Mouse (Mus musculus) urinary bladder, postnatal 14 days (tissue): ENCODE results near the gene Dguok.

Experiments used
- DNase-seq: peaks from one replicate; pipeline ENCODE4 v3.0.0; 2021; ENCODE audit warnings: low spot score

Dguok gene

DNA sequence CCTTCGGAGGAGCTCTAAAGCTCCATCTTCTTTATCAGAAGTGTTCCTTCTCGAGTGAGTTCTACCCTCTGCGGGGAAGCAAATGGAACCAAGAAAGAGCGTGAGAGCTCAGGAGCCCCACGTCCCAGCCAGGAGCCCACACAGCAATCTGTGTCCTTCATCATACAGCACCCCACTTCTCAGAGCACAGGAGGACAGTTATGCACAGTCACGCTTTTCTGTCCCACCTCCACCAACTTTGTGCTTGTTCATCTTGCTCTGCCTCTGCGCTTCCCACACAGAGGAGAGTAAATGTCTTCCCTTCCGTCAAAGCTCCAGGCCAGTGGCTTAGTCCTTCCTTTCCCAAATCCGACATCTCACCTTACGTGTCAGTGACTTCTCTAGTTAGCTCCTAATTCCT is 7.7 kb downstream of the Dguok start:
- DNase-seq: no peak

DNA sequence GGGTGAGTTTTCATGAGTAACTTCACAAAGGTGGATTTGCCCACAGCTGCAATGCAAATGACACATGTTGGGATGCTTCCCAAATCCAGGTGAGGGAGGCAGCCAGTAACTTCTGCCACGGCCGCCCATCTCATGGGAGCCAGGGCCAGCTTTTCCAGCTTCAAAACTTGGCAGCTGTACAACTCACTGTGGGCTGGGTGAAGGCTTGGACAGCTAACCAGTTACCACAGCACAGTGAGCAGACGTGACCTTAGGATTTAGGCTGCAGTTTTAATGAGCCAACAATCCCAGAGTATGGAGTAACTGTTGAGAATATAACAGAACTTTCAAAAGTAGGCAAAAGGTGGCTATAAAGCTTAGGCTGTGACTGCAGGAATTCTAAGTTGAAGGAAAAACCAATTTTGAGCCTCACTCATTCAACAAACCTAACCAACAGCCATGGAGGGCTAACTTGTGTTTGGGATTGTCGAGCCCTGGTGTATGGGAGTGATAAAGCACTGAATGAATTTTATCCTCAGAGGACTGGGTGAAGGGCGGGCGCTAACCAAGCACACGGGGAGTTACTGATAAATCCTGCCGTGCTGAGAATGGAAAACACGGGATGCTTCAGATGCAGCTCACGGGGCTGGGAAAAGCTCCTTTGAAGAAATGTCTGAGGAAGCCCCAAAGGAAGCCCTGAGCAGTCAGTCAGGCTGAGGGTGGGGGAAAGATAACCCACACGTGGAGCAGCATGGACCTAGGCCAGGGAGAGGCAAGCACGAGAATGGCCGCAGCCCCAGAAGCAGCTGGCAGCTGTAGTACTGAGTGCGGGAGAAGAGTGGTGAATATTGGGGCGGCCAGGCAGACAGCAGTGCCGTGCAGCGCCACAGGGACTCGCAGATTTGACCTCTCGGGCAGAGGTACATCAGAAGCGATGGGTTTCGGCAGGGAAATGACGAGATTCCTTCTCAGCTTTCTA is 9.7 kb downstream of the Dguok start:
- DNase-seq: no peak

DNA sequence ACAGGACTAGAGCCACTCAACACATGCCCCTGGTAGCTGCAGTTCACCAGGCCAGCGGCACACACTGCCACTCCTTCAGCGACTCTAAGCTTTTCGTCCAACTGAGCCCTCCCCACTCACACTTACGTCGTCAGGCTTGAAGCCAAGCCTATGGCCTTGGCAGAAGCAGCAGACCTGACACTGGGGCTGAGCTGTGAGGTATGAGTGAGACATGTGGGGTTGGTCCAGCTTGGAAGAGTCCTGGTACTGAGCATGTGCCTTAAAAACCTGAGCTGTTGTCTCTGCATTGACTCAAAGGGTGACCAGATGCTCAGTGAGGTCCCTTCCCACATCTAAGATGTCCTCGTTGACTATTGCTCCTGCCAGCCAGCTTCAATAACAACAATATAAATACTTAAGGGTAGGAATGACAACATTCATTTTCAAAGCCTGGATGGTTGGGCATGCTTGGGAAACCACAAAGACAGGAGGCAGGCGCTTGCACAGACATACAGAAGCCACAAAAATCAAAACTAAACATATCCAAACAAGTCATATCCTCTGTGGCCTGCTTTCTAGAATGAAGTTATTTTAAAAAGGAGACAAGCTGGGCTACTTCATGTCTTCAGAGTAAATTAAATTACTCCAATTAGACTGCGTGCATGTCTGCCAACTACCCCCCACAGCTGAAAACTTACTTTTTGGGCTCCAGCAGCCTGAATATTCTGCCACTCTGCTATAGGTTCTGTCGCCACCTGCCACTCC is 10.6 kb downstream of the Dguok start:
- DNase-seq: no peak

DNA sequence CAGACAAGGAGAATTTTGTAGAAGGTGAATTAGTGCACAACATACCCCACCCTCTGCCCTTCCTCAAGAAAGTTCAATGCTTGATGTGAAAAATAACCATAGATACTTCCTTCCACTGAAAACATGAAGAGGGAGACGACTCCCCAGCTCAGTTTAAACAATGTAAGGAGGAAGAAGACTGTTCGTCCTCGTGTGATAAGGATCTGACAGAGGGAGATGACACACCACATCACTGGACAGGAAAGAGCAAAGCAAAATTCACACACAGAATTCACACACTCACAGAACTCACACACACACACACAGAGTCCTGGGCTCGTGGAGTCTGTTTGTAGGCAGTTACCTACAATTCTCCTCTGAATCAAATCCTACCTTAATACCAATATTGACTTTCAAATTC is 16.1 kb downstream of the Dguok start:
- DNase-seq: no peak

DNA sequence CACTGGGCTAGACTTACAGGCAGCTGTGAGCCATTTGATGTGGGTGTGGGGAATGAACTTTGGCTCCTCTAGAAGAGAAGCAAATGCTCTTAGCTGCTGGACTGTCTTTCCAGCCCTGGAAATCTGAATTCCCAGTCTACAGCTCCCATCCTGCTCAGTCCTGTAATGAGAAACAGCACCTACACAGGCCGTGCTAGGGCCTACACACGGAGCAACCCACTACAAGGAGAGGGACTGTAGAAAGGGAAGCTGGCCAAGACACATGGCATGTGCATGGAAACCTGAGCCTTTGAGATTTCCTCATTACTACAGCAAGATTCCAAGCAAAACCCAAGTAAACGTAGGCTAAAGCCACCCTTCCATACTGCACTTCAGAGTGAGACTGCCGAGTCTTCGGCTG is 18.6 kb downstream of the Dguok start:
- no peak for DNase-seq

DNA sequence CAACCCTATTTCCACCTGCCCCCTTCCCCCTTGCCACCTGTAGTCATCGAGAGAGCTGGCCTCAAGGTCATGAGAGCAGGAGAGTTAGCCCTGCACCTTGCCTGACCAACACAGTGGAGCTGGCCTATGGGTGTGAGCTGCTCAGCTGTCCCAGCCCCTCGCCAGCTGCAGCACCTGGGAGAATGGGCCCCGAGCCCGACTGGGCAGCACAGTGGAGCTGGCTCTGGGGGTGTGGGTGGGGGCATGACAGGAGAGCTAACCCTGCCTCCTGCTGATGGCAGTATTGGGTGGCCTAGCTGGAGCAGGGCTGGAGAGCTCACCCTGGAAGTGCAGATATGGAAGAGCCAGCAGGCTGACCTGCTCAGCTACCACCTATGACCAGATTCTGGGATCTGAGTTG is 19.5 kb downstream of the Dguok start:
- no peak for DNase-seq

DNA sequence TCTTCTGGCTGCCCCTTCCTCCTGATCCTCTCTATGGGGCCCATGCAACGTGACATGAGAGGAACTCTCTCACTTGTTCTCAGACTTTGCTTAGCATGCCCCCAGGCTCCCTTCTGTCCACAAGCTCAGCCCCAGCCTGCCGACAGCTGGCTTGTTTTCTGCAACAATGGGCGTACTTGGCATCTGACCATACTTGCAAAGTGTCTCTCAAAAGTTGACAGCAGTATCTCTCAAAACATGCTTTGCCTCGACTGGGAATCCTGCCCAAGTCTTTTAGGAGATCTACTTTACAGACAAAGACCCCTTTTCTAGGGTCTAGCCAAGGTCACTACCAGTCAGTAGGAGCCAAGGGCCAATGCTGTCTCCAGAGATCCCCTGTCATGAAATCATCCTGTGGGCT is 20.9 kb downstream of the Dguok start:
- no peak for DNase-seq

DNA sequence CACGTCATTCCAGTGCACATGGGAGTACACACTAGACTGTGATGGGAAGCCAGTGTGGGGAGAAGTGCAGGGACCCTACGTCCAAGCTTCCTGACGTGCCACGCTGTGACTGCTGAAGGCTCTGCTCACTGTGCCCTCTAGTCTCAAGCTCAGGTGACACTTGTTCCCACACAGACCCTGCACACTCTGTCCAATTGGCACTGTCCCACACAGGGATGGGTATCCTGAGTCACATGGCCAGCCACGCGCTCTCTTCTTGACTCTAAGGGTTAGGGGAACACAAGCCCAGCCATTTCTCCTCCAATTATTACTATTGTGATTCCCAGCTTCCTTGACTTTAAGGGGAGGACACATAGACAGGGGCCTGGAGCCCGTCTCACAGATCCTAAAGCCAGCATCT is 23.0 kb downstream of the Dguok start:
- DNase-seq: no peak

DNA sequence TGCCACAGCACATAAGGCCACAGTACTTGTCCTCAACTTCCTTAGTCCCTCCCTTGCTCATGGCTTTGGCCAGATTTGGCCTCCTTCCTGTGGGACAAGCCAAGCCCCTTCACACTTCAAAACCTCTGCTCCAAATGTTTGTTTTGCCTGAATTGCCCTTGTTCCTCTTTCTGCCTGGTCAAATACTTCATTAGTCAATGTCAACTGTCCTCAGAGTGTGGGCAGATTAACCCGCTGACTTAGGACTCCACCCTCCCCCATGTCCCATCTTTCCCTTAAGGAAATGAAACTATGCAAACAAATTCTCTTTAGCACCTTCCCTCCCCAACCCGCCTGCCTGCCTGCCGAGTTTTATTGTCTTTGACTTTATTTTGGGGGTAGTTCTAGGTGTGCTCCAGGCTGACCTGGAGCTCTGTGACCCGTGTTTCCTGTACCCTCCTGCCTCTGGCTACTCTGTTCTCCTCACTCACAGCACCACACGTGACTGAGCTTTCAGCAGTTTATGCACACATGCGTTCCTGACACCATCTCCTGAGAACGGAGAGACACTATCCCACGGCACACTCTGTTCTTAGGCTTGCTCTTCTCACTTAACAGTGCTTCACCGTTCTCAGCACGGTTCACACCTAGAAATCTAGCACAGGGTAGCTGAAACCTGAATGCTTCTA is 24.2 kb downstream of the Dguok start:
- DNase-seq: no peak

DNA sequence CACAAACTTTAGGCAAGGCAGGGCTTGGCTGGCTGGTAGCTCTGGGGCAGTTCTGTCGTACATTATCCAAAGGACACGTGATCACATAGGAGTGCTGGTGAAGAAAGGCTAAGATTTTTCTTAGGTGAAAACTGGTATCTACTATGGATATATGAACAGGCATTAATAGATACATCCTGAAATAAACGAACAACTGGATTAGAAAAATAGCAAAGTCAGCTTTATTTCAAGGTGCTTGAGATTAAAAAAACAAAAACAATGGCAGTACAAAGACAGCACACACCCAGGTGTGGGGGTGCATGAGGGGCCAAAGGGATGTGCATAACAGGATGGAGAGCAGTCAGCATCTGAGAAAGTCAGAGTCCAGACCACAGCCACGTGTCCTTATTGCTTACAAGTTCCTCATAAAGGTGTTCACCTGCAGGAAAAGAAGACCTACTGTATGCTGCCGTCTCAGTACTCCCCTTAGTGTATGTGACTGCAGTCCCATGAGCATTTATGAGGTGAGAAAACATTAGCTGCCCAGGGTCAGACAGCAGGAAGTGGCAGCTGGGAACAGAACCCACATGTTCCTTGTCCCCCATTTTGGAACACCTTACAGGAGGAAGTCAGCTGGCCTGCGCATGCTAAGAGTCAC is 26.6 kb downstream of the Dguok start:
- DNase-seq: no peak

DNA sequence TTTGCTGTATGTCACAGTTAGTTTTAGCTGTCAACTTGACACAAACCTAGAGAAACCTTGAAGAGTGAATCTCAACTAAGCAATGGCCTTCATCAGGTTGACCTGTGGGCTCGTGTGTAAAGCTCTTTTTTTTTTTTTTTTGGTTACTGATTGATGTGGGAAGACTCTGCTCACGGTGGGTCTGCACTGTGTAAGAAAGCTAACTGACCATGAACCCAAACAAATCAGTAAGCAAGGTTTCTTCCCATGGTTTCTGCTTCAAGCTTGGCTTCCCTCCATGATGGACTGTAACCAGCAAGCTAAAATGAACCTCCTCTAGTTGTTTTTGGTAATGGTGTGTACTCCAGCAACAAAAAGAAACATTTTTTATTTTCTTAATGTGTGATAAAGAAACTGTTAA is 27.6 kb downstream of the Dguok start:
- no peak for DNase-seq

DNA sequence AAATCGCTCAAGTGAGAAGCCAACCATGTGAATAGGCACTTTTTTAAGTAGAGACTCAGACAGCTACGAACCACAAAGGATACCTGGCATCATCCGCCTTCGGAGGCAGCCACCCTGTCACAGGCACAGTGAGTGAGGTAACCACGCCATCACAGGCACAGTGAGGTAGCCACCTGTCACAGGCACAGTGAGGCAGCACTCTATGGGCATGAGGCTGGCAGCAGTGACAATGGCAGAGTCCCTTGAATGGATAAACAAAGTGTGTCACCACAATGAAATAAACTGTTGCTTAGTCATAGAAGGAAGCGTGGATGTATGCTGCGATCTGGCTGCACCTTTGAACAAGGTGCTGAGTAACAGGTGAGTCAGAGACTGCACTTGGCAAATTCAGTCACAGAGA is 28.1 kb downstream of the Dguok start:
- DNase-seq: no peak

DNA sequence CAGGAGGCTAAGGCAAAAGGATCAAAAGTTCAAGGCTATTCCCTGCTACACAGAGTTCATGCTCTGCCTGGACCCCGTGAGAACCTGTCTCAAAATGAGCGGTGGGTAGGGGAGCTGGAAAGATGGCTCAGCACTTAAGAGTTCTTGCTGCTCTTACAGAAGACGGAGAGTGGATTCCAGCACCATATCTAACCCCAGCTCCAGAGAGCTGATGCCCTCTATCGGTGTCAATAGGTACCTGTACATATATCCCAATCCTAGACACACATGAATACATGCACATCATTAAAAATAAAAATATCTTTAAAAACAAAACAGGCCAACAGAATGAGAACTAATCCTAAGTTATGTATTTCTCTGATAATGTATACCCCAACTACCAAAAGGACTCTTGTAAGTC is 28.6 kb downstream of the Dguok start:
- no peak for DNase-seq

DNA sequence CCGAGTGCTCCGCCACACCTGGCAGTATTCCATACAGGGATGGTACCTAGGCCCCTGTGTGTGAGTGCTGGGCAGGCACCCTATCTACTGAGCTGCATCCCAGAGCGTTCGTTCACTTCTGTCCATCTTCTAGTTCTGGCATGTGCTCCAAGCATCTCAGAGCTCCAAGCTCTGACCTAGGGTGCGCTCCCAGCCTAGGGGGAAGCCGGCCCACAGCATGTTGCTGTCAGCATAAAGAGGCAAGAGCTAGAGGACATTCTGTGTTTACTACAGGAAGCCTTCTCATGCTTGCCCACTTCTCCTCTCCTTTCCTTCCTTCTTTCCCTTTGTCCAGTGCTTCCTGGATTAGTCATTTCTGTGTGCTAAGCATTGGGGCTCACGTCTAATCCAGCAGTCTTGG is 31.3 kb downstream of the Dguok start:
- no peak for DNase-seq

DNA sequence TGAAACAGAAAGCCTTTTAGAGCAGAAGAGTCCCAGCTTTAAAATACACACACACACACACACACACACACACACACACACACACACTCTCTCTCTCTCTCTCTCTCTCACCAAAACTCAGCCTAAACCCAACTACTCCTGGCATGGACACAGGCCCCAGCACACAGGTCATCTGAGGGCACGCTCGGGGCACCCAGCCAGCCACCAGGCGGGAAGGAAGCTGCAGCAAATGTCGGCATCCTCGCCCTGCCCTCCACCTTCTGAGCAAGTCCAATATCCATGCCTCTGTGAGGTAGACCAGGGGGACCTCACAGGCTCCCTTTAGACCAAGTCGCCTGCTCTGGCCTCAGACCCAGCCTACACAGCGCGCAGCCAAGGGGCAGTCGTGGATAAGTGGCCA is 33.5 kb downstream of the Dguok start:
- DNase-seq: no peak

DNA sequence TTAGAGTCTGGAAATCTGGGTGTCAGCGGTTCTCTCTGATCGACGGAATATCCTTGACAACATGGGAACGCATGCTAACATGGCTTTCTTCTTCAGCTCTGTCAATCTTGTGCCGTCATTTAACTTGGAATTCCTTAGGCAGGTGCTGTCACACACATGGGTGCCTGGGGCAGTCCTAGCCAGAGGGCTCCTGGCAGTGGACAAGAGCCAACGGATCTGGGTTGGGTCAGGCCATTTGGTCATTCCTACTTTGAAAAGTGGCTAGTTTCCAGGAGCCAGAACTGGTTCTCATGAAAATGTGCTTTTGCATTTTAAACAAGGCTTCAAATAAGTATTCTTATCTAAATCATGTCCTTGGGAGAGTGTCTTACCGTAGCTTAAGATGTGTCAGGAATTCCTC is 35.0 kb downstream of the Dguok start:
- no peak for DNase-seq

DNA sequence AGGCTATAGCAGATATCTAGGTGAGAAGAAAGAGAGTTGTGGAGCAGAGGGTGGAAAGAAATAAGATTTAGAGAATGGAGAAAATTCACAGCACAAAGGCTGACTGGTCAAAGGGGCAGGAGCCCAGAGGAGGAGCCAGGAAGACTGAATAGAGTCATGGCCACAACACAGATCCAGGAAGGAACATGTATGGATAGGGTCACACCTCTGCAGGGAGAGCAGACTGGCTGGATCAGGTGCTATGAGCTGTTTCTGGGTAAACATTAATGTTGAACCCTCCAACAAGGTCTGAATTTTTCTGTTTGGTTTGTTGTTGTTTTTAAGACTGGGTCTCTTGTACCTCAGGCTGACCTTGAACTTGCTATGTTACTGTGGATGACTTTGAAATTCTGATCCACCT is 42.8 kb downstream of the Dguok start:
- DNase-seq: no peak

DNA sequence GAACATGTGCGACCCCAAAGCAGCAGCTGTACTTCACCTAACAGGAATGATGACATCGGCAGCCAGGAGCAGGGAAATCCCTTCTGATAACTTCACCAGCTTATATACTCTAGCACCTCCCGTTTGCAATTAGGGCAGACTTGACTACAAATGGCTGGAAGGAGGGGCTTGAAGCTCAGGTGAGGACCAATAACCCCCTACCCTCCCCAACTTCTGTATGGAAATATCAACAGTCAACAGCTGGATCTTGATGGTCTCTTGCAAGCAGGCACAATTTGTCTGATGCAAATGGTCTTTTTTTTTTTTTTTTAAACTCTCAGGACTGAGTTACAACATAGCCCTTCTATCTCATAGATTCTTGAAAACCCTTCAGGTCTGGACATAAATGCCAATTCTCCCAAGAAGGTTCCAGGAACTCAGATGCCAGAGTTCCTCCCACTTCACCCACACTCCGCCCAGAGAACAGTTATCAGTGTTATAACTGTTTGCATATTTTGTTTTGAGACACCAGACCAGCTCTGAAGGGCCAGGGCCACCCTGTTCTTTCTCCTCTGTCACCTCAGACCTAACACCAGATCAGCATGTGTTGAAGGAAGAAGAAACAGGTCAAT is 47.6 kb downstream of the Dguok start, which contains the start of gene Tet3:
Gene Tet3, minus strand, starts transcription at position 51 of the 611 bp plus-strand sequence.
- DNase-seq: no peak

DNA sequence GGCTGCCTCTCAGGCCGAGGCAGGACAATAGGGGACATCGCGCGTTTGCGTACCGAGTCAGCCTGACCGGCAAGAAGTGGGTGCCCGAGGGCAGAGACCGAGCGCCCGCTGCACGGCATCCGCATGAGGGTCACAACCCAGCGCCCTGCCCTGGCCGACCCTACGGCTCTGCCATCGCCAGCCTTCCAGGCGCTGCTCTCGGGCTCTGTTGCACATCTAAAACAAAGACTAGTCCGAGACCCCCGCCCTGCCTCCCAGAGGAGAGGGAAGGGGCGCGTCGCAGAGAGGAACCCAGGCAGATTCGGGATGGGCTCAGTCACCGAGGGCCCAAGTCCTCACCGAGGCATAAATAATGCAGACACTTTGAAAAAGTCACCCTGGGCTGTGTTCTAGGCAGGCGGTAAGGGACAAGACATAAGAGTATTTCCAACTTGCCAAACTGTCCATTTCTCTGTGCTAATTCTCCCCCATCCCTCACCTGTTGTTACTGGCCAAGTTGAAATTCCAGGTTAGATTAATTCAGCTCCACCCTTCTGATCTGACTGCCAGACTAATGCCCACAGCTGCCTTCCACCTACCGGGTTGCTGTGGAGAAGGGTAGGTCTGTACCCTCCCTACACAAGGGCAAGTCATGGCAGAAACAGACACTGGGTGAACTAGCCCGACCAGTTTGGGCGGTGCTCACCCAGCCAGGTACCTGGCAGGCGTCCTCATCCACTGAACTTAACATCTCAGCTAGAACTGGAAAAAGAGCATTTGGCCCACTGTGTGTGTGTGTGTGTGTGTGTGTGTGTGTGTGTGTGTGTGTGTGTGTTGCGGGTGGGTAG is 49.6 kb downstream of the Dguok start:
- DNase-seq: peak; percentile 91

DNA sequence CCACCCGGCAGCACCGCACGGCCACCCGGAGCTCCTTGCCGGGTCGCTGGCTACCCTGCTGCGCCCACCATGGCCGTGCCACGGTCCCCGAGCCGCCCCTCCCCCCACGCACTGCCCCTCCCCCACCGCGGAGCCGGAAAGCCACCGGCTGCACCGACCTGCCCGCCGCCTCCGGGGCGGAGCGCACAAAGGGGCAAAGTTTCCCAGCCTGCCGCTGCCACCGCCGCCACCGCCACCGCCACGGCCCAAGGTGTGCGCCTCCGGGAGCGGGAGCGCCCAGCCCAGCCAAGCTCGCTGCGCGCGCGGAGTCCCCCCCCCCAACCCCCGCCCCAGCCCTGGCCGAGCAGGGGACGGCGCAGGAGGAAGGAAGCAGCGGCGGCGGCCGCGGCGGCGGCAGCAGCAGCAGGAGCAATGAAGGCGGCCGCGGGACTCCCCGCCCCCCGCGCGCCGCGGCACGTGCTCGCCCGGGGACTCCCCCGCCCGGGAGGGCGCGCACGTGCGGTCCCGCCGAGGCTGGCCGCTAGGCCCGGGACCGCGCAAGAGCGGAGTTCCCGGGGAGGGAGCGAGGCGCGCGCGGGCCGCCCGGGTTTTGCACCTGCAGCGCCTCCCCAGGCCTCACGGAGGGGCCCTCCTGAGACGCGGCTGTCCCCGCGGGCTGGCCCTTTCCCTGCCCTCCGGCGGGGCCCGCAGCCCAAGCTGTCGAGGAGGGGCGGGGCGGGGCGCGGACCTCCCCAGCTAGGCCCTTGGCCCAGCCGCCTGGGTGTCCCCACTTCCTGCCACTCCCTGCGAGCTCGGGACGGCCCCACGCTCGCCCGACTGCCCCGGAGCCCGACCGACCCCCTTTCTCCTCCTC is 50.4 kb downstream of the Dguok start:
- DNase-seq: peak; percentile 82
